Mouse (Mus musculus) lung, adult 2 months (tissue): ENCODE results near the gene Eif5a2.

Experiments
- CTCF ChIP-seq: fragments of 200-500 bp; IDR thresholded peaks from 2 replicates; pipeline ENCODE4 v1.5.1; 2011; ENCODE audit warnings: mild to moderate bottlenecking, low read length, control low read depth; ENCODE audit not compliant: insufficient read depth
- POLR2A ChIP-seq: fragments of 200-500 bp; IDR thresholded peaks from 2 replicates; pipeline ENCODE4 v1.6.1; 2011; ENCODE audit warnings: low read depth, mild to moderate bottlenecking, control low read depth, low read length, borderline replicate concordance; ENCODE audit errors: extremely low read depth

- TF ChIP-seq CTCF (no peak), POLR2A (no peak)
Measured at GRCm38 (mm10) chr3:28766935-28767334, 14.1 kb upstream of the Eif5a2 start.
